Mouse (Mus musculus): ENCODE measurements around the gene Cep250.
A peak's percentile ranks its signal among the peaks of the same experiment; 100 is the strongest.
"Not testable (repeated sequence)": the region's sequence is repeated elsewhere in the genome, so short reads cannot be mapped to it uniquely, and the experiment has no call there.

The Cep250 gene

DNA sequence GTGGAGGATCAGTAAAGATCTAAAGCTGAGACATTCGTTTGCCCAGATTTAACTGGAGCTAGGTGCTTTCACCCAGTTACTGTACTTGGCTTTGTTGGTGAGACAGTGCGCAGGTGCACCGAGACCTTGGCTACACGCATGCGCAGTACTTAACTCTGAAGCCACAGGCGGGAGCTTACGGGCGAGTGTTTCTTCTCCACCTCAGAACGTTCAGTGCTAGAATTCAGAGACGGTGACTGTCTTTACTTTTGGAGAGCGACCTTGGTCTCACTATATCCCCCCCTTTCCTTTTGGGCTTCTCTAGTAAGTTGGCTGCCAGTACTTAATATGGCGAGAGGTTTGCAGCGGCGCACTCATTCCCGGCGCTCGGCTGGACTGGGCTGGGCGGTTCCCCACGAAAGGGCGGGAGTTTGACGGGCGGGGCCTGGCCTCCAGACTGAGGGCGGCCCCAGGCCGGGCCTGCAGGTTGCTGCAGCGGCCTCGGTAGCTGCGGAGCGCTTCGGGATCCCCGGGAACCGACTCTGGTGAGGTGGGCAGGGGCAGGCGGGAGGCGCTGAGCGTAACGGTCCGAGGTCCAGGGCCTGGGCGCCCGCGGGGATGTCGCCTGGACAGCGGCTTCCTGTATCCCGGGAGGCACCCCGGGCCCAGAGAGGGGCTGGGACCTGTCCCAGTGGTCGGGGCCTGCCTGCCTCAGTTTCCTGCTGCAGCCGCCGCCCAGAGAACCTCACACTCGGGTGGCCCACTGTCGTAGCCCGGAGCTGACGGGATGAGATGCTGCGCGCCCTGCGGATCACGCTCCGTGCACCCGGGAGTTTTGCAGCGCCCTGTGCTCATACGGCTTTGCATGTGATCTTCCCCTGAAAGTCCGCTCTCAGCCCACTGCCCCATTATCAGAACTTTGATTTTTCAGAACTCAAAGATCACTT is at the start of gene Cep250:
Gene Cep250 (plus strand): TSS at position 325 of the 926 bp plus-strand sequence.
- peak; percentile 77 for DNase-seq (ENCODE audit: low read depth)

DNA sequence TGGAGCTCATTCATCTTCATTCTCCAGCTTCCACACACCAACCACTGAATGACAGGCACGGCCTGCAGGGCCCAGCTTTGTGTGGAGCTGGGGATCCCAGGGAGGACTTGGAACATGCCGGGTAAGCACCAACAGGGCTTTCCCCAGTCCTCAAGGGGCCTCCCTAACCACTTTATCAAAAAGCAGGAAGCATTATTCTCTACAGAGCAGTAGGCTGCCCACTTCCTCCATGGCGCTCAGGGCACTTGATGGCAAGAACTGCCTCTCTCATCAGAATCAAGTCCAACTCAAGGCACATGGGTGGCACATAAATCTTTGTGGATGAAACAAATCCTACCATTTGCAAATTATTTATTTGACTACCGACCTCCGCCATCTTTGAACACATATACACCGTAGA is 41.6 kb upstream of the Cep250 start:
- no peak for DNase-seq (ENCODE audit: low read depth)

DNA sequence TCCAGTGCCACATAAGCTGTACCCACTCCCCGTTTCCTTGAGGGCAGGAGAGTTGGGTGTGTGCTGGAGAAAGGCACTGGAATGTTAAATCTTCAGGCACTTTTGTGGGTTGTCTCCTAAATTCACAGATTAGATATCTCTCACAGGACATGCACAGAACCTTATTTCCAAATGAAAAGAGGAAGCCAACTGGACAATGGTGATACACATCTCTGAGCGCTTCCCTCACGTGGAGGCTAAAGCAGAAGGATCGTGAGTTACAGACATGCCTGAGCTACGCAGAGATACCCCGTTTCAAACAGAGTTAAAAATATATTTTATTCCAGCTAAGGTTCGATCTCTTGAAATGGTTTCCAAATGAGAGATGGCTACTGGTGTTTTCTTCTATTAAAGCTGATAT is 33.1 kb upstream of the Cep250 start:
- DNase-seq (ENCODE audit: low read depth): no peak

DNA sequence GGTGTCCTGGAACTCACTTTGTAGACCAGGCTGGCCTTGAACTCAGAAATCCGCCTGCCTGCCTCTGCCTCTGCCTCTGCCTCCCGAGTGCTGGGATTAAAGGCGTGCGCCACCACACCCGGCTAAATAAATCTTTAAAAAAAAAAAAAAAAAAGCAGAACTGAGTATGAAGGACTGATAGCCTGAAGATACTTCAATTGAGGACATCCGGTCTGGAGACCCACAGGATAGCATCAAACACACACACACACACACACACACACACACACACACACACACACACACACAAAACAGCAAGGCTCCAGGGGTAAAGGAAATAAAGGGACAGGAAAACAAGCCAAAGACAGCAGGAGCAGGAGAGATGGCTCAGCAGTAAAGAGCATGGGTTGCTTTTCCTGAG is 31.0 kb upstream of the Cep250 start:
- DNase-seq (ENCODE audit: low read depth): not testable (repeated sequence)

DNA sequence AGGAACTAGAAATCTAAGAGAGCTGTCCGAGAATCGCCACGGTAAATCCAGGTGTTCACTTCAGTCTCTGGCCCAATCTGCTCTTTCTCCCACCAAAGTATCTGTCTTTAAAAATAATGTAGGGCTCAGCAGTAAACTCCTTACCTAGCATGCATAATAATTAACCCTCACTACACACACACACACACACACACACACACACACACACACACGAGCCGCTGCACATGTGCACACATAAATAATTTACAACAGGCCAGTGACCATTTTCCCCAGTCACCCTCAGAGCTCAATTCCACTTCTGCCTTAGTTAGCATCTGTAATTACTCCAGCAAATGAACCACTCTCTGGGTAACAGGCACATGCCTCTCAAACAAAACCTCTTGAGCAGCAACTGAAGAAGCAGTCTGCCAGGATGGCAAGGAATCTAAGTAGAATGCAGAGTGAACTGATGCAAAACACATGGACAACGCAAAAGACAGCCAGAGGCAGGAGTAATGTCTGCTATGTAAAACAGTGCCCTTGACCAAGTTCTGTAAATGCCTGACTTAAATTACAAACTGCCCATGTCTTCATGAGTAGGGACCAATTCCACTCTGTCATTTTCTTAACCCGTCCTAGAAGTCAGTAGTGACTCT is 27.4 kb upstream of the Cep250 start:
- DNase-seq (ENCODE audit: low read depth): no peak

DNA sequence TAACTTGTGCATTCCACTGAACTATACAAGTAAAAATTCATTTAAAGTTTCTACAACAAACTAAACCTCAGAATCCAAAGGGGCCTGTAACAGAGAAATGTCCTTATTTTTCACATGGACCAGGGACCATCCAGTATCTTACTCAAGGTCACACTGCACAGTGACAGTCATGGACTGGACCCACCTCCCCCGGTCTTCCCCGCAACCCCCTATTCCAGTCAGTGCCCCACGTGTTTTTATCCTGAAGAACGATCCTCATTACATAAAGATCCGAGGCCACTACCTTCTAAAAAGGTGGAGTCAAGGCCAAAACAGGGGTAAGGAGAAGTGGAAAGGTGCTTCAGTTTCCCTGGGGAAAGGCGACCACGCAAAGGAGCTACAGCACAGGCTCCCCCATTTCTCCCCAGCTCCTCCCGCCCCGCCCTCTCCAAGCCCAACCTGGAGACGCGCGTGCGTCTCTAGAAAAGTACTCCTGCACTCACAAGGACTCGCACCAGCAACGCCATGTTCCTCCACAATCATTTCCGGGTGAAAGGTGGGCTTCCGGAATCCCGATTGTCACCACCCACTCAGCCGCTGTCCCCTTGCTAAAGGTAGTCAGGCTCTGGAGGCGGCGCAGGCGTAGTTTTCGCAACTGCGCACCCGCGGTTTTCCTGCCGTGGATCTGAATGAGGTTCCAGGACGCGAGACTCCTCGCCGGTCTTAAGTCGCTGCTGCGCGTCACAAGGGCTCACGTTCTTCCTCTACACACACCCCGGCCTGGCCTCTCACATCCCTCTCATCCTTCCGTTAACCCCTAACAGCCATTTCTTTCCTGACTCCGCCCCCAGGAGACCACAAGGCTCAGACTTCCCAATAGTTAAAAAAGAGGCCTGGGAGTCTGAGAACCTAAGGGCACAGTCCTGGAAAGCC is 26.5 kb upstream of the Cep250 start, which contains the start of gene Uqcc1:
Gene Uqcc1 (minus strand): TSS at position 780 of the 912 bp plus-strand sequence.
- peak; percentile 96 for DNase-seq (ENCODE audit: low read depth)

- no peak for DNase-seq (ENCODE audit: low read depth)
Observed at GRCm38 (mm10) chr2:155939897-155940529, 16.2 kb upstream of the Cep250 start.

DNA sequence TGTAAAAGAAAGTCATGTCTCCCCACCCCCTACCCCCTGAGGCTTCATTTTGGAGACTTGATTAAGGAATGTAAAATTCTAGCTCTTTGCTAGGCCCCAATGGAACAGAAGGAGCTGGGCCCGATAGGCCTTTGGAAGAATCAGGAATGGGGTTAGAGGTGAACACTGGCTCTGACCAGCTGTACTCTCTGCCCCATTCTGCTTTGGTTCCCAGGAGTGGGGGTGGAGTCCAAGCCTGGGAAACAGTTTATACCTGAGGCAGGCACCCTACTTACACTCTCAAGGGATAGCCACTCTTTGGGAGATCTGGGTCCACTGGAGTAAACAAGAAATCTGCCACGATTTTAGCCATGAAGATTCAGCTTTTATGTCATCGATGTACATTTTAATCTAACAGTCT is 15.6 kb upstream of the Cep250 start, which contains the start of gene Gm15557:
Gene Gm15557 (plus strand): TSS at position 48 of the 400 bp plus-strand sequence.
- no peak for DNase-seq (ENCODE audit: low read depth)

GRCm38 (mm10) chr2:155941697-155942442 is 14.4 kb upstream of the Cep250 start:
- DNase-seq (ENCODE audit: low read depth): no peak

- no peak for DNase-seq (ENCODE audit: low read depth)
Observed at GRCm38 (mm10) chr2:155943463-155943862, 12.8 kb upstream of the Cep250 start.

GRCm38 (mm10) chr2:155944685-155945084 is 11.6 kb upstream of the Cep250 start:
- DNase-seq (ENCODE audit: low read depth): no peak

DNA sequence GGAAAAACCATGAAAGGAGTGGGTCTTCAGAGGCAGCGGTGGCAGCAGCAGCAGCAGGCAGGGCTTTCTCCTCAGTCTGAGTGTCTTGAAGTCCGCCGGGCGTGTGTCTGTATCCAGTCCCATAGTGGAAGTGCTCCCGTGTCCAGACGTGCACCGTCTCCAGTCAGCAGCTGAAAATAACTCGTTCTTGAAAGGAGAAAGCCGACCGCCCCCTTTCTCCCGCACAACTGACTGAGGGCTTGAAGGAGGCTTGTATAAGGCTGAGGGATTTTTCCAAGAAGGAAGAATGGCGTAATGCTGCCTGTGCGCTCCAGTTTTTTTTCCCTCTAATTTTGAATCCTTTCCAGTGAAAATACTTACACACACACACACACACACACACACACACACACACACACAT is 11.1 kb upstream of the Cep250 start, which contains the start of gene Gdf5:
Gene Gdf5 (minus strand): TSS at position 244 of the 400 bp plus-strand sequence.
- DNase-seq (ENCODE audit: low read depth): no peak

DNA sequence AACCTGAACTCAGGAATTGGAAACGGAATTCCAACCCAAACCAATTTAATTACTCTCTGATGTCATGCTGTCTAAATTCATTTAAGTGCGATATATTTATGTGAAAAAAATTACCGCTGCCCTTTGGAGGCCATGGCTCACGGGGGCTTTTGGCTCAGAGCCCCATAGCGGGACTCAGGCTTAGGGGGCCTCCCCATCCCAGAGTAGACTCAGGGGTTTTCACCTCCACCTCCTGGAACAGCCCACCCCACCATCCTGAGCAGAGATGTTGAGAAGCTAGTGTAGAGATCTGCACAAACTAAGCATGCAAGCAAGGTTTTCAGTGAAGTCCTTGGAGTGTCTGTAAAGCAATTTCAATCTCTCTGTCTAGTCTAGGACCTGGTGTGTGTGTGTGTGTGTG is 10.7 kb upstream of the Cep250 start:
- DNase-seq (ENCODE audit: low read depth): no peak

- peak; percentile 79 for DNase-seq (ENCODE audit: low read depth)
Observed at GRCm38 (mm10) chr2:155946069-155946468, 10.2 kb upstream of the Cep250 start.

DNA sequence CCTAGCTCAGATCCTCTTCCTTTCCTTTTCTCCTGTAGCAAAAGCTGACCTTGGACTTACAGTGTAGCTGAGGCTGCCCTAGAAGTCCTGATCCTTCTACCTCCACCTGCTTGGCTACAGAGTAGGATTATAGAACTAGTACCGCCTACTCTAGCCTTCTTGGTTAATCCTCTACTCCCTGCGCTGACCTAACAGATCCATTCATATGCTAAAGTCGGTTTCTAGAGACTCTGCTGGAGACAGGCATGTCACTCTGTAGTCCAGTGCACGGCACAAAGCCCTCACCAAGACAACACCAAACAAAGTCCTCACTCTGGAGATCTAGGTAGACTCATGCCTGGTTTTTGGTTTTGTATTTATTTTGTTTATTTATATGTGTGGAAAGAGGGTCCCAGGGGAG is 9.8 kb upstream of the Cep250 start:
- DNase-seq (ENCODE audit: low read depth): no peak

GRCm38 (mm10) chr2:155947390-155948002 is 8.8 kb upstream of the Cep250 start:
- no peak for DNase-seq (ENCODE audit: low read depth)

- DNase-seq (ENCODE audit: low read depth): no peak
Observed at GRCm38 (mm10) chr2:155949362-155949761, 6.9 kb upstream of the Cep250 start.

- DNase-seq (ENCODE audit: low read depth): peak; percentile 44
Observed at GRCm38 (mm10) chr2:155952006-155952405, 4.3 kb upstream of the Cep250 start.

- DNase-seq (ENCODE audit: low read depth): no peak
Observed at GRCm38 (mm10) chr2:155959981-155960380, 3.7 kb downstream of the Cep250 start.

- DNase-seq (ENCODE audit: low read depth): no peak
Observed at GRCm38 (mm10) chr2:155961862-155962261, 5.6 kb downstream of the Cep250 start.
